Mouse (Mus musculus): ENCODE results near the gene Castor2.

DNA sequence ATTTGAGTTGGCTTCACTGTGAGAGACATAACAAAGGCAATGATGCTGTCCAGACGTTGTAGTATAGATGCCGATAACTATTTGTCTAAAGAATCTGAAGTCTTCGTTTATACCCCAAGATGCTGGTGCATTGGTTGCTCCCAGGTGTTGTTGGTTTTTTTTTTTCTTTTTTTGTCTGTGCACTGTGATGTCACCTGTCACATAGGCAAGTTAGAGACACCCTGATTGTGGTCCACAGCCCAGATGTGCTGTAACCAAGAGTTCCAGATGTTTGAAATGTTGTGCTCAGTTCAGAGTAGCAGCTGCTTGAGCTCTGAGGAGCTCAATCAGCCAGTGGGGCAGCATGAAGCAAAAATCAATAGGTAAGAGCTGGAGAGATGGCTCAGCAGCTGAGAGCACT lies 86.5 kb downstream of the Castor2 start:
- TF ChIP-seq CTCF (conservative IDR thresholded peaks at IDR 0.05; ENCODE audit: insufficient read depth, insufficient read length, low read depth, low read length) (no peak), POLR2A (IDR thresholded peaks at IDR 0.05; ENCODE audit: low read depth, low read length) (no peak)
